In the genomic region with DNA sequence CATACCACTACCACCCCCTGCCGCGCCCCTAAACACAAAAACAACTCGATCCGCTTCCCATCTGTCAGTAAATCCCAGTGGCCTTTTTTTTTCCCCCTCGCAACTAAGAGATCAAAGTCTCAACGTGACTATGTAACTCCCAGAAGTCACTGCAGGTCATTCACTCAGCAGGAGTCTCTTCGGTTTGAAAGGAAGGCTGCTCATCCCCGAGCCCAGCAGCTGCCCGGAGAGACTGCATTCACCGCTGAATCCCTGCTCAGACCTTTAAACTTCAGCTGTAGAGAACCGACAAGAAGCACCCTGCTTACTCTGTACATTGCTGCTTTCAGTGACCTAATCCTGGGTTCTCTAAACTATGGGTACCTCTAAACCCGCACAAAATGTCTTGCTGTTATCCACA, we compare ENCODE assay signal across 9 mouse cellular contexts. TPM values are rescaled to one million over a fixed set of nuclear protein-coding genes. Genes with fewer than 3 reads are reported as not detected.
A peak's percentile ranks its signal among the peaks of the same experiment; 100 is the strongest.
DNase-seq lines count a peak whose midpoint lies in the region; ATAC-seq lines count a peak whose summit lies in the region.
"Had no signal": no experiment of that assay in that cellular context is flagged by ENCODE, and none has a peak within 500 bp of the region (broad histone marks: within the 10 kb centered on the region; RNA-seq: fewer than 3 reads in every experiment).

No protein-coding gene starts in this region.

- no peaks in the 10 kb centered on the region for H3K36me3 ChIP-seq in hindbrain, embryonic 11.5 days (ENCODE audit: control insufficient read depth, insufficient read depth, low read length)
- no peaks in the 10 kb centered on the region for H3K36me3 ChIP-seq in limb, embryonic 13.5 days

- H3K9me3 ChIP-seq in hindbrain, embryonic 11.5 days (ENCODE audit: control insufficient read depth, low read length), result no peaks in the 10 kb centered on the region
- H3K9me3 ChIP-seq in limb, embryonic 13.5 days, result no peaks in the 10 kb centered on the region

- DNase-seq in left cerebral cortex, postnatal 4 days, result peak; percentile 34
- DNase-seq in left cerebral cortex, postnatal 14 days (ENCODE audit: low spot score in 2 of 2), result no peak
- DNase-seq in hindbrain, embryonic 11.5 days (ENCODE audit: low spot score), result peak; percentile 68
- peak; percentile 44 for DNase-seq in retina, embryonic 14.5 days (ENCODE audit: low spot score)
- DNase-seq in adrenal gland, adult 8-10 months, result no peak
- DNase-seq in frontal cortex, postnatal 25 days (ENCODE audit: low spot score in 2 of 2), result no peak

- no peaks in the 10 kb centered on the region for H3K4me1 ChIP-seq in hindbrain, embryonic 11.5 days (replicated peaks; ENCODE audit: control insufficient read depth, insufficient read depth, low read length)
- H3K4me1 ChIP-seq in limb, embryonic 13.5 days, result peaks cover 9% of the 10 kb centered on the region

- no peaks in the 10 kb centered on the region for H3K27me3 ChIP-seq in hindbrain, embryonic 11.5 days (ENCODE audit: control insufficient read depth, insufficient read depth, low read length)
- no peaks in the 10 kb centered on the region for H3K27me3 ChIP-seq in limb, embryonic 13.5 days

- intact Hi-C loops in left cerebral cortex, postnatal 4 days (cut with DNase I), result no loop called here
- intact Hi-C loops in left cerebral cortex, postnatal 14 days (cut with DNase I), result no loop called here

- 1% methylated on average over 12 of the region's 12 CpGs for WGBS in hindbrain, embryonic 11.5 days
- 2% methylated on average over 12 of the region's 12 CpGs for WGBS in limb, embryonic 13.5 days

- 0 out of 2 replicates have a peak overlapping the region, but pooled peaks have one; percentile 0 for H3K4me2 ChIP-seq in hindbrain, embryonic 11.5 days (replicated peaks; ENCODE audit: low read depth, low read length)
- peak overlapping the region; percentile 55 for H3K4me2 ChIP-seq in limb, embryonic 13.5 days (replicated peaks)

- peak; percentile 60 for ATAC-seq in hindbrain, embryonic 11.5 days (ENCODE audit: low FRiP score)
- ATAC-seq in limb, embryonic 13.5 days (ENCODE audit: low FRiP score, low read depth), result no peak
- no peak for ATAC-seq in activated CD4-positive, CD25-positive, alpha-beta regulatory T cell, adult 4 months

- peak overlapping the region; percentile 65 for H3K27ac ChIP-seq in hindbrain, embryonic 11.5 days (ENCODE audit: low read depth, low read length)
- H3K27ac ChIP-seq in limb, embryonic 13.5 days, result no peak overlapping the region

- no peak overlapping the region for H3K4me3 ChIP-seq in hindbrain, embryonic 11.5 days (ENCODE audit: low read depth, low read length)
- peak overlapping the region; percentile 19 for H3K4me3 ChIP-seq in limb, embryonic 13.5 days

- no peak overlapping the region for H3K9ac ChIP-seq in hindbrain, embryonic 11.5 days (ENCODE audit: low read depth, low read length)
- peak overlapping the region; percentile 48 for H3K9ac ChIP-seq in limb, embryonic 13.5 days

RNA-seq across cellular contexts. Expression of a gene that starts 31.4 kb away (rescaled TPM):
- under 1 TPM; 0.22 to 0.42 TPM for total RNA-seq in left cerebral cortex, postnatal 4 days (2021)
- under 1 TPM; 0.17 to 0.26 TPM for total RNA-seq in left cerebral cortex, postnatal 14 days (2021)
- 6.7 and 7.2 TPM in 2 replicates for polyA plus RNA-seq in hindbrain, embryonic 11.5 days (2014; fragmentation: Nextera tagmentation; extraction: Ambion mirVana)
- 3.8 and 4.5 TPM in 2 replicates for polyA plus RNA-seq in limb, embryonic 13.5 days (2015; fragmentation: Nextera tagmentation; extraction: Ambion mirVana)
- 1 to 10 TPM in 1 of 4 experiments, under 1 TPM in 3; 0.78 to 1.2 (median 0.84) TPM for total RNA-seq in adrenal gland, adult 8-10 months (2022)
- 1 to 10 TPM; 1.2 to 2.7 TPM for polyA plus RNA-seq in activated CD4-positive, CD25-positive, alpha-beta regulatory T cell, adult 4 months (2017; shearing (Covaris generic))
- total RNA-seq: MEL had no signal

Comparison
In these comparisons a context has a peak if more than half of its experiments do, and no peak if none do; other contexts are left out.
1. DNase-seq: peak in left cerebral cortex, postnatal 4 days (single experiment), hindbrain, embryonic 11.5 days (single experiment) and retina, embryonic 14.5 days (single experiment); none in left cerebral cortex, postnatal 14 days (0 of 2), adrenal gland, adult 8-10 months (single experiment) and frontal cortex, postnatal 25 days (0 of 2).